ENCODE assay signal across 1 mouse cellular context in genomic region chr17:24736330-24737051, GRCm38 (mm10).
TF ChIP-seq lines count a peak whose summit lies in the region.

TSS of gene Msrb1 (plus strand) at chr17:24736642.

TF ChIP-seq in CH12.LX, 34 proteins besides CTCF, POLR2A, EP300 and RAD21 (continued from another document):
- TF ChIP-seq UBTF (IDR thresholded peaks at IDR 0.05; ENCODE audit: low read depth, low read length) (no peak), GABPA (IDR thresholded peaks at IDR 0.05; ENCODE audit: insufficient replicate concordance, low read depth, low read length) (no peak), TBP (conservative IDR thresholded peaks at IDR 0.05; ENCODE audit: low read depth, low read length) (peak; percentile 87), CHD2 (IDR thresholded peaks at IDR 0.05; ENCODE audit: low read length) (no peak), MEF2A (IDR thresholded peaks at IDR 0.05; ENCODE audit: borderline replicate concordance, low read depth, low read length) (0 out of 2 replicates have a peak, but pooled peaks have one; percentile 11), NRF1 (IDR thresholded peaks at IDR 0.05; ENCODE audit: low read depth, low read length) (no peak)
